Mouse (Mus musculus): ENCODE data around the gene Cstf2t. TPM values are rescaled to one million over a fixed set of nuclear protein-coding genes. Genes with fewer than 3 reads are reported as not detected.

Gene Cstf2t
- polyA plus RNA-seq, 2 experiments: 6.5 to 8.3 TPM

GRCm38 (mm10) chr19:31082226-31082625, 411 bp upstream of the Cstf2t start:
- H3K27ac ChIP-seq: peak overlapping the region; percentile 44
- peak overlapping the region; percentile 89 for H3K4me2 ChIP-seq (ENCODE audit: low read depth)
- 10% methylated on average over 7 of the region's 7 CpGs for WGBS (ENCODE audit: insufficient replicate concordance)
- peaks cover 6% of the 10 kb centered on the region for H3K36me3 ChIP-seq (replicated peaks; ENCODE audit: control insufficient read depth, insufficient read depth, low read depth)
- H3K27me3 ChIP-seq (ENCODE audit: control insufficient read depth, insufficient read depth, low read length): no peaks in the 10 kb centered on the region
- H3K9me3 ChIP-seq (ENCODE audit: control insufficient read depth, low read length): no peaks in the 10 kb centered on the region
- ATAC-seq (ENCODE audit: insufficient read depth) (peak; percentile 32; the same call in 1 of the 2 replicates), DNase-seq (ENCODE audit: low read depth in 3 of 3, low spot score in 3 of 3) (no peak)
- TF ChIP-seq EP300 (IDR thresholded peaks at IDR 0.05; ENCODE audit: low read depth) (no peak), CTCF (IDR thresholded peaks at IDR 0.05; ENCODE audit: low read depth) (no peak)
- peak overlapping the region; percentile 57 for H3K9ac ChIP-seq (replicated peaks)
- H3K4me1 ChIP-seq (replicated peaks; ENCODE audit: control insufficient read depth in 2 of 2, insufficient read depth in 2 of 2, low read length in 1 of 2): peaks cover 6 to 9% of the 10 kb centered on the region in 2 experiments
- peak overlapping the region; percentile 89 to 99 for H3K4me3 ChIP-seq (ENCODE audit: insufficient read depth in 1 of 2, low read depth in 2 of 2, low read length in 2 of 2)

DNA sequence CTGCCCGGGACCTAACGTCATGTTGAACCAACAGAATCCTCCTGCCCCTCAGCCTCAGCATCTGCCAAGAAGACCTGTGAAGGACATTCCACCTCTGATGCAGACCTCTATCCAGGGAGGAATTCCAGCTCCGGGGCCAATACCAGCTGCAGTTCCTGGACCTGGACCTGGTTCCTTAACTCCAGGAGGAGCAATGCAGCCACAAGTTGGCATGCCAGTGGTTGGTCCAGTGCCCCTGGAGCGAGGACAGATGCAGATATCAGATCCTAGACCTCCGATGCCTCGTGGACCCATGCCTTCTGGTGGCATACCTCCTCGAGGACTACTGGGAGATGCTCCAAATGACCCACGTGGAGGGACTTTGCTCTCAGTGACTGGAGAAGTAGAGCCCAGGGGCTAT, 1.1 kb downstream of the Cstf2t start:
- 83% methylated on average over 8 of the region's 8 CpGs for WGBS (ENCODE audit: insufficient replicate concordance)
- Histone ChIP-seq H3K27me3 (ENCODE audit: control insufficient read depth, insufficient read depth, low read length) (no peaks in the 10 kb centered on the region), H3K9me3 (ENCODE audit: control insufficient read depth, low read length) (no peaks in the 10 kb centered on the region), H3K4me2 (ENCODE audit: low read depth) (peak overlapping the region; percentile 89), H3K4me1 (replicated peaks; ENCODE audit: control insufficient read depth in 2 of 2, insufficient read depth in 2 of 2, low read length in 1 of 2) (peaks cover 6 to 9% of the 10 kb centered on the region in 2 experiments), H3K36me3 (replicated peaks; ENCODE audit: control insufficient read depth, insufficient read depth, low read depth) (peaks cover 6% of the 10 kb centered on the region), H3K9ac (replicated peaks) (peak overlapping the region; percentile 73), H3K4me3 (ENCODE audit: insufficient read depth in 1 of 2, low read depth in 2 of 2, low read length in 2 of 2) (peak overlapping the region; percentile 89 to 99), H3K27ac (no peak overlapping the region)
- ATAC-seq (ENCODE audit: insufficient read depth) (no peak), DNase-seq (ENCODE audit: low read depth in 3 of 3, low spot score in 3 of 3) (no peak)
- TF ChIP-seq EP300 (IDR thresholded peaks at IDR 0.05; ENCODE audit: low read depth): no peak
- no peak for TF ChIP-seq CTCF (IDR thresholded peaks at IDR 0.05; ENCODE audit: low read depth)

- Histone ChIP-seq H3K27ac (no peak overlapping the region), H3K4me1 (replicated peaks; ENCODE audit: control insufficient read depth in 2 of 2, insufficient read depth in 2 of 2, low read length in 1 of 2) (peaks cover 0 to 6% of the 10 kb centered on the region in 2 experiments; a peak in 3 of 4 replicates), H3K27me3 (ENCODE audit: control insufficient read depth, insufficient read depth, low read length) (no peaks in the 10 kb centered on the region), H3K9ac (replicated peaks) (no peak overlapping the region), H3K4me3 (ENCODE audit: insufficient read depth in 1 of 2, low read depth in 2 of 2, low read length in 2 of 2) (no peak overlapping the region), H3K9me3 (ENCODE audit: control insufficient read depth, low read length) (no peaks in the 10 kb centered on the region), H3K36me3 (replicated peaks; ENCODE audit: control insufficient read depth, insufficient read depth, low read depth) (no peaks in the 10 kb centered on the region), H3K4me2 (ENCODE audit: low read depth) (no peak overlapping the region)
- peak; percentile 61; the same call in 1 of the 2 replicates for ATAC-seq (ENCODE audit: insufficient read depth)
- TF ChIP-seq EP300 (IDR thresholded peaks at IDR 0.05; ENCODE audit: low read depth) (peak; percentile 61; the same call in 1 of the 2 replicates), CTCF (IDR thresholded peaks at IDR 0.05; ENCODE audit: low read depth) (no peak)
- WGBS (ENCODE audit: insufficient replicate concordance): 60% methylated on average over 3 of the region's 3 CpGs
- DNase-seq (ENCODE audit: low read depth in 3 of 3, low spot score in 3 of 3): no peak
Measured at GRCm38 (mm10) chr19:31097857-31098256, 15.2 kb downstream of the Cstf2t start.

DNA sequence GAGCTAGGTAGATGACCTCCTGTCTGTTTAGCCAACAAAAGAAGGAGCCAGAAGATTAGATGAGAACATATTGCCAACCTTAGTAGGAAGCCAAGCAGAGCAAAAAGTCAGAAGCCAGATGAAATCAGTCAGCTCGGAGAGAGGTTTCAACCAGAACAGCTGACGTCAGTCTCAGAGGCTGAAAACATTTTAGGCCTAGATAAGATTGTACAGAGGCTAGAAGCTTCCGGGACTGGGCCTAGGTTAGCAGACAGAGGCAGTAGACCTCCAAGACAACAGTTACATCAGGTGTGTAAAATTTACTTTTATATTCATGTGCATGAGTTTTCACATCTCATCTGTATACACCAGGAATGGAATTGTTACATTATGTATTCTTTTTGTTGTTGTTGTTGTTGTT, 16.7 kb downstream of the Cstf2t start:
- no peaks in the 10 kb centered on the region for H3K27me3 ChIP-seq (ENCODE audit: control insufficient read depth, insufficient read depth, low read length)
- no peak for TF ChIP-seq EP300 (IDR thresholded peaks at IDR 0.05; ENCODE audit: low read depth)
- no peak for TF ChIP-seq CTCF (IDR thresholded peaks at IDR 0.05; ENCODE audit: low read depth)
- no peak overlapping the region for H3K9ac ChIP-seq (replicated peaks)
- H3K36me3 ChIP-seq (replicated peaks; ENCODE audit: control insufficient read depth, insufficient read depth, low read depth): no peaks in the 10 kb centered on the region
- 22% methylated on average over 3 of the region's 3 CpGs for WGBS (ENCODE audit: insufficient replicate concordance)
- DNase-seq (ENCODE audit: low read depth in 3 of 3, low spot score in 3 of 3) (peak in 1 of 3 experiments; percentile 16), ATAC-seq (ENCODE audit: insufficient read depth) (peak; percentile 43; the same call in 1 of the 2 replicates)
- H3K9me3 ChIP-seq (ENCODE audit: control insufficient read depth, low read length): no peaks in the 10 kb centered on the region
- no peak overlapping the region for H3K4me3 ChIP-seq (ENCODE audit: insufficient read depth in 1 of 2, low read depth in 2 of 2, low read length in 2 of 2)
- H3K27ac ChIP-seq: no peak overlapping the region
- peaks cover 0 to 7% of the 10 kb centered on the region in 2 experiments; a peak in 3 of 4 replicates for H3K4me1 ChIP-seq (replicated peaks; ENCODE audit: control insufficient read depth in 2 of 2, insufficient read depth in 2 of 2, low read length in 1 of 2)
- H3K4me2 ChIP-seq (ENCODE audit: low read depth): no peak overlapping the region

- no peak overlapping the region for H3K9ac ChIP-seq (replicated peaks)
- peak; percentile 59; the same call in 1 of the 2 replicates for ATAC-seq (ENCODE audit: insufficient read depth)
Measured at GRCm38 (mm10) chr19:31104764-31105163, 22.1 kb downstream of the Cstf2t start.

More at GRCm38 (mm10) chr19:31104764-31105163, 22.1 kb downstream of the Cstf2t start:
- 15% methylated on average over 6 of the region's 6 CpGs for WGBS (ENCODE audit: insufficient replicate concordance)
- Histone ChIP-seq H3K4me2 (ENCODE audit: low read depth) (no peak overlapping the region), H3K9me3 (ENCODE audit: control insufficient read depth, low read length) (no peaks in the 10 kb centered on the region), H3K36me3 (replicated peaks; ENCODE audit: control insufficient read depth, insufficient read depth, low read depth) (no peaks in the 10 kb centered on the region), H3K4me1 (replicated peaks; ENCODE audit: control insufficient read depth in 2 of 2, insufficient read depth in 2 of 2, low read length in 1 of 2) (peaks cover 14 to 23% of the 10 kb centered on the region in 2 experiments), H3K27ac (no peak overlapping the region), H3K27me3 (ENCODE audit: control insufficient read depth, insufficient read depth, low read length) (no peaks in the 10 kb centered on the region), H3K4me3 (ENCODE audit: insufficient read depth in 1 of 2, low read depth in 2 of 2, low read length in 2 of 2) (no peak overlapping the region)
- no peak for DNase-seq (ENCODE audit: low read depth in 3 of 3, low spot score in 3 of 3)
- TF ChIP-seq CTCF (IDR thresholded peaks at IDR 0.05; ENCODE audit: low read depth): no peak
- peak; percentile 31; the same call in 1 of the 2 replicates for TF ChIP-seq EP300 (IDR thresholded peaks at IDR 0.05; ENCODE audit: low read depth)
